In genomic region chr6:38353811-38354722, GRCm38 (mm10) we compare ENCODE assay signal across 8 mouse cellular contexts. TPM values are rescaled to one million over a fixed set of nuclear protein-coding genes. Genes with fewer than 3 reads are reported as not detected.
DNase-seq lines count a peak whose midpoint lies in the region; ATAC-seq lines count a peak whose summit lies in the region.

Gene Zc3hav1, minus strand, starts transcription at chr6:38354603.

- H3K9me3 ChIP-seq in hindbrain, embryonic 12.5 days (replicated peaks), result no peaks in the 10 kb centered on the region

- peaks cover 4% of the 10 kb centered on the region for H3K4me1 ChIP-seq in hindbrain, embryonic 12.5 days

- H3K4me2 ChIP-seq in hindbrain, embryonic 12.5 days (replicated peaks), result peak within 1 kb of the TSS; percentile 67

- H3K36me3 ChIP-seq in hindbrain, embryonic 12.5 days, result no peaks in the 10 kb centered on the region

- under 1% methylated on average over 87 of the region's 87 CpGs for WGBS in hindbrain, embryonic 12.5 days

- H3K27ac ChIP-seq in hindbrain, embryonic 12.5 days, result peak within 1 kb of the TSS; percentile 17; the same call in 1 of the 2 replicates

- peak; percentile 87 for DNase-seq in MEL-GATA-1-ER (ENCODE audit: extremely low read depth, low read depth)
- DNase-seq in cerebellum, adult 9-11 months, result peak; percentile 14
- peak; percentile 11 to 13 for DNase-seq in frontal cortex, postnatal 14 days (ENCODE audit: low spot score in 2 of 2)
- DNase-seq in layer of hippocampus, postnatal 25 days (ENCODE audit: extremely low spot score in 1 of 2, low spot score in 1 of 2), result peak; percentile 11 to 16
- DNase-seq in lung, postnatal 25 days (ENCODE audit: low spot score), result peak; percentile 89
- DNase-seq in retina, embryonic 14.5 days (ENCODE audit: low spot score), result peak; percentile 62
- peak; percentile 77 to 88 for DNase-seq in urinary bladder, adult 18-20 months (ENCODE audit: low spot score in 2 of 2)

- ATAC-seq in hindbrain, embryonic 12.5 days (ENCODE audit: low FRiP score), result peak; percentile 50

- H3K9ac ChIP-seq in hindbrain, embryonic 12.5 days, result peak within 1 kb of the TSS; percentile 48

- peak within 1 kb of the TSS; percentile 48 for H3K4me3 ChIP-seq in hindbrain, embryonic 12.5 days

- peaks cover 78% of the 10 kb centered on the region for H3K27me3 ChIP-seq in hindbrain, embryonic 12.5 days

RNA-seq across cellular contexts. Expression of gene Zc3hav1, which starts in this region (rescaled TPM):
- 1.9 and 2.3 TPM in 2 replicates for polyA plus RNA-seq in hindbrain, embryonic 12.5 days (2016; fragmentation: Nextera tagmentation; extraction: Ambion mirVana)
- 1 to 10 TPM; 2.7 to 3.0 TPM for total RNA-seq in layer of hippocampus, postnatal 25 days (2021)

Comparison
In these comparisons a context has a peak if more than half of its experiments do, and no peak if none do; other contexts are left out.
1. Peak in every context shown above with its lines: DNase-seq, ATAC-seq, H3K4me3 ChIP-seq and H3K27ac ChIP-seq.
2. DNase-seq: peak in every context shown above with its lines; median percentile 89 in lung, postnatal 25 days; 87 in MEL-GATA-1-ER; 82 in urinary bladder, adult 18-20 months; 62 in retina, embryonic 14.5 days; 14 in cerebellum, adult 9-11 months; 14 in layer of hippocampus, postnatal 25 days; 12 in frontal cortex, postnatal 14 days.